In the genomic region with DNA sequence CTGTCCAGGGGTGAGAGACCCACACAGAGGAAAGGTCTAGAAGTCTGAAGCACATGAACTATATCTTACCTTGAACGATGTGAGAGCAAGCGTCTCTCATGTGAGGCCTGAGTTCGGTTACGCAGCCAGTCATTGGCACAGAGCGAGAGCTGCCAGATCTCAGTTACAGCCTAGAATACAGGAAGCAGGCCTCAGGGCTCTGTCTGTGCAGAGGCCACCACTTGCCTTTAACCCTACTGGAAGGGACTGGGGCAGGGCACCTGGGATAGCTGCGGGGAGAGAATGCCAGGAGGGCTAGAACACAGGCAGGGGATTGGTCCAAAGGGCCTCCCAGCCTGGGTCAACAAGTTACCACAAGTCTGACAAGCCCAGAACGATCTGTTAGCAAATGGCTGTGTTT, we compare ENCODE assay signal across 21 mouse cellular contexts. TPM values are rescaled to one million over a fixed set of nuclear protein-coding genes. Genes with fewer than 3 reads are reported as not detected.
DNase-seq lines count a peak whose midpoint lies in the region; ATAC-seq and TF ChIP-seq lines count a peak whose summit lies in the region.
"Had no signal": no experiment of that assay in that cellular context is flagged by ENCODE, and none has a peak within 500 bp of the region (broad histone marks: within the 10 kb centered on the region; RNA-seq: fewer than 3 reads in every experiment).

No protein-coding gene starts in this region.

- ATAC-seq in forebrain, embryonic 16.5 days, result no peak
- no peak for ATAC-seq in stomach, postnatal 0 days (ENCODE audit: low FRiP score, low TSS enrichment)
- ATAC-seq: forebrain, embryonic 13.5 days; hindbrain, postnatal 0 days had no signal

- no peaks in the 10 kb centered on the region for H3K9me3 ChIP-seq in forebrain, embryonic 10.5 days
- H3K9me3 ChIP-seq in forebrain, embryonic 16.5 days (ENCODE audit: control insufficient read depth, low read length), result no peaks in the 10 kb centered on the region
- H3K9me3 ChIP-seq in stomach, postnatal 0 days (ENCODE audit: control insufficient read depth, low read length), result no peaks in the 10 kb centered on the region
- H3K9me3 ChIP-seq in midbrain, embryonic 10.5 days (replicated peaks), result no peaks in the 10 kb centered on the region
- H3K9me3 ChIP-seq: forebrain, embryonic 13.5 days; hindbrain, embryonic 13.5 days had no signal

- H3K9ac ChIP-seq in forebrain, embryonic 16.5 days (replicated peaks; ENCODE audit: low read depth, low read length), result no peak overlapping the region
- no peak overlapping the region for H3K9ac ChIP-seq in stomach, postnatal 0 days (ENCODE audit: low read length)
- H3K9ac ChIP-seq: embryonic facial prominence, embryonic 13.5 days; forebrain, embryonic 13.5 days; hindbrain, embryonic 13.5 days had no signal

- 91% methylated on average over 7 of the region's 7 CpGs for WGBS in forebrain, embryonic 10.5 days
- 93% methylated on average over 7 of the region's 7 CpGs for WGBS in forebrain, embryonic 16.5 days
- 78% methylated on average over 7 of the region's 7 CpGs for WGBS in stomach, postnatal 0 days
- 92% methylated on average over 7 of the region's 7 CpGs for WGBS in midbrain, embryonic 10.5 days

- TF ChIP-seq CTCF in stomach, postnatal 0 days (IDR thresholded peaks at IDR 0.05; ENCODE audit: low read depth), result no peak

- no peak overlapping the region for H3K4me3 ChIP-seq in forebrain, embryonic 10.5 days
- no peak overlapping the region for H3K4me3 ChIP-seq in forebrain, embryonic 16.5 days (replicated peaks; ENCODE audit: low read length)
- no peak overlapping the region for H3K4me3 ChIP-seq in brown adipose tissue, adult 24 weeks (ENCODE audit: insufficient read depth, low read depth, low read length)
- no peak overlapping the region for H3K4me3 ChIP-seq in stomach, postnatal 0 days (ENCODE audit: low read depth, low read length)
- H3K4me3 ChIP-seq in midbrain, embryonic 10.5 days, result no peak overlapping the region
- H3K4me3 ChIP-seq: embryonic facial prominence, embryonic 13.5 days; forebrain, embryonic 13.5 days; gastrocnemius, adult 2 months; hindbrain, embryonic 13.5 days had no signal

- no peaks in the 10 kb centered on the region for H3K36me3 ChIP-seq in forebrain, embryonic 10.5 days (replicated peaks)
- H3K36me3 ChIP-seq in forebrain, embryonic 16.5 days (ENCODE audit: control insufficient read depth, insufficient read depth), result no peaks in the 10 kb centered on the region
- H3K36me3 ChIP-seq in stomach, postnatal 0 days (ENCODE audit: control insufficient read depth, insufficient read depth, low read length), result no peaks in the 10 kb centered on the region
- no peaks in the 10 kb centered on the region for H3K36me3 ChIP-seq in midbrain, embryonic 10.5 days
- H3K36me3 ChIP-seq: embryonic facial prominence, embryonic 13.5 days; hindbrain, embryonic 13.5 days had no signal

- H3K27me3 ChIP-seq in forebrain, embryonic 10.5 days (ENCODE audit: poor library complexity, severe bottlenecking), result no peaks in the 10 kb centered on the region
- no peaks in the 10 kb centered on the region for H3K27me3 ChIP-seq in forebrain, embryonic 16.5 days (replicated peaks; ENCODE audit: control insufficient read depth, insufficient read depth, low read length)
- no peaks in the 10 kb centered on the region for H3K27me3 ChIP-seq in stomach, postnatal 0 days (ENCODE audit: control insufficient read depth, insufficient read depth, low read length)
- H3K27me3 ChIP-seq in midbrain, embryonic 10.5 days (ENCODE audit: low read depth, poor library complexity, severe bottlenecking), result no peaks in the 10 kb centered on the region
- H3K27me3 ChIP-seq: CH12.LX; embryonic facial prominence, embryonic 13.5 days; forebrain, embryonic 13.5 days; hindbrain, embryonic 13.5 days had no signal

- no peak for DNase-seq in forebrain, embryonic 10.5 days (ENCODE audit: extremely low spot score, low spot score)
- DNase-seq in thymus, postnatal 0 days (ENCODE audit: low spot score), result peak; percentile 49
- no peak for DNase-seq in thymus, postnatal 36 days
- DNase-seq in stomach, postnatal 0 days (ENCODE audit: low spot score), result no peak
- no peak for DNase-seq in midbrain, embryonic 10.5 days (ENCODE audit: low spot score)
- DNase-seq: cerebellum, adult 11-12 months; cerebellum, adult 9-10 months; cerebellum, postnatal 25 days; gastrocnemius, adult 2 months; gastrocnemius, postnatal 25 days; heart, postnatal 10 days had no signal

- no peak for TF ChIP-seq EP300 in stomach, postnatal 0 days (optimal IDR thresholded peaks at IDR 0.05)

- peaks cover 35% of the 10 kb centered on the region for H3K4me1 ChIP-seq in forebrain, embryonic 10.5 days
- peaks cover 14% of the 10 kb centered on the region for H3K4me1 ChIP-seq in forebrain, embryonic 16.5 days (replicated peaks; ENCODE audit: control insufficient read depth, insufficient read depth, low read length)
- H3K4me1 ChIP-seq in brown adipose tissue, adult 24 weeks (ENCODE audit: control insufficient read depth, insufficient read depth, insufficient read length, low read length), result peaks cover 2% of the 10 kb centered on the region; the same call in 1 of the 2 replicates
- H3K4me1 ChIP-seq in stomach, postnatal 0 days (replicated peaks; ENCODE audit: control insufficient read depth, insufficient read depth), result no peaks in the 10 kb centered on the region; the same call in 1 of the 2 replicates
- H3K4me1 ChIP-seq in midbrain, embryonic 10.5 days, result peaks cover 24% of the 10 kb centered on the region

- H3K27ac ChIP-seq in forebrain, embryonic 10.5 days, result peak overlapping the region; percentile 33; the same call in 1 of the 2 replicates
- H3K27ac ChIP-seq in forebrain, embryonic 16.5 days (ENCODE audit: low read length), result no peak overlapping the region
- peak overlapping the region; percentile 72 for H3K27ac ChIP-seq in brown adipose tissue, adult 24 weeks (replicated peaks; ENCODE audit: low read depth, low read length)
- 0 out of 2 replicates have a peak overlapping the region, but pooled peaks have one; percentile 30 for H3K27ac ChIP-seq in stomach, postnatal 0 days (replicated peaks)
- H3K27ac ChIP-seq in midbrain, embryonic 10.5 days (replicated peaks), result no peak overlapping the region
- H3K27ac ChIP-seq: embryonic facial prominence, embryonic 13.5 days; forebrain, embryonic 13.5 days; gastrocnemius, adult 2 months; hindbrain, embryonic 13.5 days; hindbrain, postnatal 0 days had no signal

- no peak overlapping the region for H3K4me2 ChIP-seq in forebrain, embryonic 16.5 days (ENCODE audit: low read length)
- no peak overlapping the region for H3K4me2 ChIP-seq in stomach, postnatal 0 days (replicated peaks; ENCODE audit: low read depth)
- H3K4me2 ChIP-seq: embryonic facial prominence, embryonic 13.5 days; forebrain, embryonic 13.5 days; hindbrain, embryonic 13.5 days had no signal

RNA-seq across cellular contexts. Expression of gene Gm42791, which starts 4.9 kb away (rescaled TPM):
- polyA plus RNA-seq in forebrain, embryonic 10.5 days (2016; fragmentation: Nextera tagmentation; extraction: Ambion mirVana), result 1.2 and 2.5 TPM in 2 replicates
- 4.4 and 5.8 TPM in 2 replicates for polyA plus RNA-seq in forebrain, embryonic 16.5 days (2015; fragmentation: Nextera tagmentation; extraction: Ambion mirVana)
- 0.79 TPM in 1 of 2 replicates, not detected in the other for polyA plus RNA-seq in thymus, postnatal 0 days (2015; fragmentation: Nextera tagmentation; extraction: Ambion mirVana)
- not detected in 2 replicates for polyA plus RNA-seq in brown adipose tissue, adult 24 weeks (2012; ENCODE audit: insufficient read depth, insufficient read length, missing spikeins)
- 0.99 TPM in 1 of 2 replicates, not detected in the other for polyA plus RNA-seq in stomach, postnatal 0 days (2015; fragmentation: Nextera tagmentation; extraction: Ambion mirVana)
- 2.0 TPM in 1 of 2 replicates, not detected in the other for polyA plus RNA-seq in midbrain, embryonic 10.5 days (2016; fragmentation: Nextera tagmentation; extraction: Ambion mirVana)
- polyA plus RNA-seq: brain, embryonic 14.5 days; cortical plate, adult 2 months; heart, embryonic 14.5 days had no signal

Comparison
In these comparisons a context has a peak if more than half of its experiments do, and no peak if none do; other contexts are left out.
1. H3K27ac ChIP-seq: peak in forebrain, embryonic 10.5 days (single experiment), brown adipose tissue, adult 24 weeks (single experiment) and stomach, postnatal 0 days (single experiment); none in forebrain, embryonic 16.5 days (single experiment) and midbrain, embryonic 10.5 days (single experiment).